Mouse (Mus musculus) CD8-positive naive resting alpha-beta T cell, adult 2 months (primary cell): ENCODE measurements around the gene Hbq1b.
"Not testable (repeated sequence)": the region's sequence is repeated elsewhere in the genome, so short reads cannot be mapped to it uniquely, and the experiment has no call there.

ENCODE experiments used
- DNase-seq, 2 experiments: peaks; one replicate each; pipeline ENCODE4 v3.0.0; 2022; ENCODE audit warnings: low read depth in 2 of 2, low spot score in 2 of 2

Hbq1b gene

DNA sequence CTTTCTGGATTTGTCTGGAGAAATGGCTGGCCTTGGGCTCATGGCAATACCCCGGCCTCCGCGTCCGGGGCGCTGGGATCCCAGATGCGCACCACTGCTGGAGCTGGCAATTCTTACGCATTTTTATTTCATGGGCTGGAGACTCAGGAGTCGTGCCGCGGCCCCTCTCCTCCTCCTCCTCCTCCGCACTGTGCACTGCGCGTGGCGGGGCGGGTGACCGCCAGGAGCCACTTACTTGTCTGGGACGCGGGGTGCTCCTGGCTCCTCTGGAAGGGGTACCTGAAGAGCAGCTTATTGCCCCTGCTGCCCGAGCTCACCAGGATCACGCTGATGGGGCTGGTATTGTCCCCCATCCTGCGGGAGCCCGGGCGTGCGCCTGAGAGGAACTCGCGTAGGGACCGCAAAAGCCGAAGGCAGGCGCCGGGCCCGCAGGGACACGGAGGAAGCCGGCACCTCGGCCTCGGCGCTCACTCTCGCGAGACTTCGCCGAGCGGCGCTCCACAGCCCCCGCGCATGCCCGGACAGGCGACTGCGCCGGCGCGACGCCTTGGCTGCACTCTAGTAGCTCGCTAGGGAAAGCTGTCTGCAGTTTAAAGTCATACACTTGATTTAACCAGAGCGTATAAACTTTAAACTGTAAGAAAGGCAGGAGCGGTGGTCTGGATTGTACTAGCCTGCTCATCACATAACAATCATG lies 19.4 kb upstream of the Hbq1b start, which contains the start of gene Nprl3:
Gene Nprl3, minus strand, starts transcription at position 520 of the 697 bp plus-strand sequence.
- DNase-seq = peak; percentile 93 to 94

DNA sequence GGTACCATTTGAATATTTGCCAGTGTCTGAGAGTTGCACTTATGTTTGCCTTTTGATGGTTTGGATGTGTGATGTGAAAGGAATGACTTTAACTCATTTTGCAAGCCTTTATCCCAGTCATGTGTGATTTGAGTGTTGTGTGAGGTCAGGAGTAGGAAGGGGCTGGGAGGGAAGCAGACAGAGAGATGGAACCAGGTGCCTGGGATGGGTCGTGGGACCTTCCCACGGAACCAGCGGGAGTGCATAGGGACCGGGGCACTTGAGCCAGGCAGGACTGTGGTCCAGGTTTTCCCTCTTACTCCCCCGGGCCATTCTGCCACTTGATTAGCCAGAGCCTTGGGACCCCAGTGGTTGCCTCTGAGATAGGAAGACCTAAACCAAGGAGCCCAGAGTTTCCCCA lies 18.8 kb upstream of the Hbq1b start:
- DNase-seq = peak in 1 of 2 experiments; percentile 1

GRCm38 (mm10) chr11:32268952-32269351 lies 17.8 kb upstream of the Hbq1b start:
- DNase-seq = no peak

- peak in 1 of 2 experiments; percentile 6 for DNase-seq
Observed at GRCm38 (mm10) chr11:32271178-32271577, 15.6 kb upstream of the Hbq1b start.

- no peak for DNase-seq
Observed at GRCm38 (mm10) chr11:32276347-32276746, 10.4 kb upstream of the Hbq1b start, which contains the start of gene Hba-x. Gene Hba-x, plus strand, starts transcription at chr11:32276400.

DNA sequence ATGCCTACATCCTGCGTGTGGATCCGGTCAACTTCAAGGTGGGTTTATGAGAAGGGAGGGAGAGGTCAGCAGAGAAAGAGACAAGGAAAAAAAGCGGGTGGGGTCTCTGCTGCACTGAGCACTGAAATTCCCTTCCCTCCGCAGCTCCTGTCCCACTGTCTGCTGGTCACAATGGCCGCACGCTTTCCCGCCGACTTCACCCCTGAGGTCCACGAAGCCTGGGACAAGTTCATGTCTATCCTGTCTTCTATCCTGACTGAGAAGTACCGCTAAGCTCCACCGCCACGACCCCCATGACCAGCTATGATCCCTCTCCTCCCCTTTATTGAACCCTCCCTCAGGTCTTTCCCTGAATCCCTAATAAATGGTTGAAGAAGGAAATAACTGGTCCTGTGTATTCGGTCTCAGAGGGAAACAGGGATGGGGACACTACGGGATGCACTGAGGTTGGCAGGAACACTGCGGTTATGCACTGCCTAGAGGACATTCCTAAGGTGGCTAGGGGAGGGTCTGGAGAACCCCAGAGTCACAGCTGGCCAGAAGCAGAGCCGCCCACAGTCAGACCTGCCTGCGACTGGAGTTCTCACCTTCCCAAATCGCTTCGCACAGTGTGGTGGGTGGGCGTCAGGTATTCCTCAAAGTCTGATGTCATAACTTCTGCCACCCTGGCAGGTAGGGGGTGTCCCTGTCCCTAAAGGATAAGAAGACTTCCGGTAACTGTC lies 8.9 kb upstream of the Hbq1b start:
- no peak for DNase-seq

DNA sequence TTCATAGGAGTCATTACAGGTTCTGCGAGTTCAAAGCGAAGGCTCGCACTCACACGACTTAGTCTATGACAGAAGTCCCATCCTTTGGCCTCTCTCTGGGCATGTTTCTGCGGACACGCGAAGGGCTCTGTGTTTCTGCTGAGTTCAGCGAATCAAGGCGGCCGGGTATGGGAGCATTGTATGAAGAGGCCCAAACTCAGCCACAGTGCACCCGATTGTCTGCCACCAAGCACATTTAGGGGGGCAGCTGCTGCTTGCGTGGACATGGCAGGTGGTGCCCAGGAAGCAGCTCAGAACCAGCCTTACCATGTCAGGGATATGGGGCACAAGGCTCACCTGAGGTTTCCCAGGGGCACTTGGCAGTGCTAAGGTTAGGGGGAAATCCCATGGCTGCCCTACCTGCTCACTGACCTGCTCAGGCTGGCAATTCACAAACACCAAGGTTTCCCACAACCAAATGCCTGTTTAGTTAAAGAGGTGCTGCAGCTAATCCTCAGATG lies 8.3 kb upstream of the Hbq1b start:
- no peak for DNase-seq

DNA sequence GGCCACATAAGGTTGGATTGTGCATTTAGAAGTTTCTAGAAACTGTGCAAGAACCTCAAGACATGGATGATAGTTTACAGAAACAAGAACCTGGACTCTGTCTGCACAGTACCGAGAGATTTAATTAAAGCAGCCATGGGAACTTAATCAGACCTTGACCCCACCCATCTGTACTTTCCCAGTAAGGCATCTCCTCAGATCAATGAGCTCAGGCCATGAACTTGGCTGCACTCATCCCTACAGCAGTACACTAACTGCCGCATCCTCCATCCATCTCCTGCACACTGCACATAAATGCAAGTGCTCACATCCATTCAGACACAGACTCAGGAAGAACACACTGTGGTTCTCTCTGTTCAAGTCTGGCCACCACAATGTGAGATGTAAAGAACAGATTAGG lies 6.1 kb upstream of the Hbq1b start:
- no peak for DNase-seq

DNA sequence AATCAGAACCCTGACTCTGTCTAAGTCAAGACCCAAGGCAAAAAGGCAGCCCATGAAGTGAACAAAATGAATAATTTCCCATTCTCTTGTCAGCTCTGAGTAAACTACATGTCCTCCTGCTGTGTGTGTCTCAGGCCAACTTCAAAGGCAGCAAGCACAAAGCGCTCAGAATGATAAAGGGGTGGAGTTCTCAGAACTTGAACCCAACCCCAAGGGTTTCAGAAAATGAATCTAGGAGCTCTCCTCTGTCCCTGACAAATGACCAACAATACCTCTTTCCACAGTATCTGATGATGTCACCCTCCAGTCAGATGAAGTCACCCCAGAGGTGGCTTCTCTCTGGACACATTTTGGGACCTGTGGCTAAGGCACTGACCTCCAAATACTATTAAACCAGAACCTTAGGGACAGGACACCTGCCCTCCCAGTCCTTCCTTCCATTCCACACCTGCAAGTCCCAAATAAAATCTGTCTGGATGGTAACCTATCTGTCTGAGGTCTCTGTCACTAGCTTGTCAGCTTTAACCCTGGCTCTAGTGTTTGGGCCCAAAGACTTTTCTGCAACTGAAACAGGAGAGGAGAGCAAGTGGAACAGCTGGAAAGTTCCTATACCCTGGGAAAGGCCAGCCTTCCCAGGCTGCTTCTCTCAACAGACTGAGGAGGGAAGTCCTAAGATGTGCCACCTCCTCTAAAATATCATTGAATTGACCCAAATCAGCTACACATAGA lies 5.2 kb upstream of the Hbq1b start:
- DNase-seq = no peak

DNA sequence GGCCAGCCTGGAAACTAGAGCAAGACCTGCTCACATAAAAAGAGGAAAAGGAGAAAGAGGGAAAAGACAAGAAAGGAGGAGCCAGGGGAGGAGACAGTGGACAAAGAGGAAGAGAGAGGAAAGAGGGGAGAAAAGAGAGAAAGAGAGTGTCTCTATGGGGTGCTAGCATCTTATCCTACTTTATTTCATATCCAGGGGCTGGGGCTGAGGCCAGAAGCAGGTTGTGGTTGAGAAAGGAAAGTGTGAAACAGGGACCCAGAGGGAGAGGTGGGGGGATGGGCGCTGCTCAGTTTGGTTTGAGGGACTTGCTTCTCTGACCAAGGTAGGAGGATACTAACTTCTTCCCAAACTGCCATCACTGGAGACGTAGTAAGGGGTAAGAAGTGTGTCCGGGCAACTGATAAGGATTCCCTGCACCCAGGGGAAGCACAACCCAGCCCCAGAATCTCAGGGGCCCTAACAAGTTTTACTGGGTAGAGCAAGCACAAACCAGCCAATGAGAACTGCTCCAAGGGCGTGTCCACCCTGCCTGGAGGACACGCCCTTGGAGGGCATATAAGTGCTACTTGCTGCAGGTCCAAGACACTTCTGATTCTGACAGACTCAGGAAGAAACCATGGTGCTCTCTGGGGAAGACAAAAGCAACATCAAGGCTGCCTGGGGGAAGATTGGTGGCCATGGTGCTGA lies 3.5 kb upstream of the Hbq1b start, which contains the start of gene Hba-a1:
Gene Hba-a1, plus strand, starts transcription at position 421 of the 687 bp plus-strand sequence.
- DNase-seq = not testable (repeated sequence)

DNA sequence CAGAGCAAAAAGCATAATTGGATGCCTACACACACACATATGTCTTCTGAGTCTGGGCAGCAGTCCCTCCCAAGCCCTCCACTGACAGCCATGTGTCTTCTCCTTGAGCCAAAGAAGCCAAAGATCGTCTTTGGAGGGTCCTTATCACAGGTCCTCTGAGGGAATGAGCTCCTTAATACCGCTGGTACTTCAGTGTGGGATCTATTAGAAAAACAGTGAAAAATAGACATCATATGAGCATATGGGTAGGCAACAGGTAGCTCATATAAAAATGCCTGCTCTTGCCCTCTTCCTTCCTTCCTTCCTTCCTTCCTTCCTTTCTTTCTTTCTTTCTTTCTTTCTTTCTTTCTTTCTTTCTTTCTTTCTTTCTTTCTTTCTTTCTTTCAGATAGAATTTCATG lies 2.2 kb upstream of the Hbq1b start:
- DNase-seq = not testable (repeated sequence)

DNA sequence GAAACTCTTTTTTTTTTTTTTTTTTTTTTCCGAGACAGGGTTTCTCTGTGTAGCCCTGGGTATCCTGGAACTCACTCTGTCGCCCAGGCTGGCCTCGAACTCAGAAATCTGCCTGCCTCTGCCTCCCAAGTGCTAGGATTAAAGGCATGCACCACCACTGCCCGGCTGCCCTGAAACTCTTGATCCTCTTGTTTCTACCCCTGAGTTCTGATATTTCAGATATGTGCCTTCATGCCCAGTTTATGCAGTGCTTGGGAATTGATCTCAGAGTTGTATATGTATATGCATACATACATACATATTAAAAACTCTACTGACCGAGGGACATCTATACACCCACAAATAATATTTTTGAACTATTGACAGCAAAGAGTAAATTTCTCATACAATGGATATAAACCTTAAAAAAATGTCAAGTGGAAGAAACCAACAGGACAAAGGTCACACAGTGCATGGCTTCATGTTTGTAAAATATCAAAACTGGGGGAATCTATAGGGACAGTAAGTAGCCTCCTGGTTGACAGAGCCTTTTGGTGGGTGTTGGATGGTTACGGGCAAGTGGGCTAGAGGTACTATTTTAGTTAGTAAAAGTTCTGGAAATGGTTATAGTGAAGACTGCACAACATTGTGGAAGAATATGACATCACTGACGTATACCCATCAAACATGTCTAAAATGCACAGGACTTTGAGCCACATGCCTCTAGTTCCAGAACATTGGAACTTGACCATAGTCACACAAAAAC lies 1.6 kb upstream of the Hbq1b start:
- DNase-seq = no peak

GRCm38 (mm10) chr11:32285887-32286286 lies 878 bp upstream of the Hbq1b start:
- DNase-seq = not testable (repeated sequence)

DNA sequence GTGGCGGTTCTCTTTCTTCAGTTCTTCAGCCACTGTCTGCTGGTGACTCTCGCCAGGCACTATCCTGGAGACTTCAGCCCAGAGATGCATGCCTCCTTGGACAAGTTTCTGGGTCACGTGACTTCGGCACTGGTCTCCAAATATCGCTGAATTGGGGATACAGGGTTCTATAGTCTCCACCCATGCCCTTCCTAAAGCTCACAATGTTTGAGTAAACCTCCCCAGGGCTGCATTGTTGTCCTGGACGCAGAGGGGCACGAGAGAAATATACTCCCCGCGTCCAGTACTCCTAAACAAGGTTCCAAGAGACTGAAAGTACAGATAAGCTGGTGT lies 694 bp downstream of the Hbq1b start:
- DNase-seq = no peak

DNA sequence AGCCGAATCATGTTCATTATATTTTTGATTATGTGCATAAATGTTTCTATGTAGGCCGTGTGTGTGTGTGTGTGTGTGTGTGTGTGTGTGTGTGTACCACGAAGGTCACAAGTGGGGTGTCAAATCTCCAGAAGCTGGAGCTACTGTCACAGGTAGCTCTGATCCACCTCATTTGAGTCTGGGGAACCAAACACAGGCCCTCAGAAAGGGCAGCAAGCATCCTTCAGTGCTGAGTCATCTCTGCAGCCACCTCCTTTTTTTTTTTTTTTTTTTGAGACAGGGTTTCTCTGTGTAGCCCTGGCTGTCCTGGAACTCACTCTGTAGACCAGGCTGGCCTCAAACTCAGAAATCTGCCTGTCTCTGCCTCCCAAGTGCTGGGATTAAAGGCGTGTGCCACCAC lies 6.1 kb downstream of the Hbq1b start:
- DNase-seq = not testable (repeated sequence)

- DNase-seq = not testable (repeated sequence)
Observed at GRCm38 (mm10) chr11:32293479-32293878, 6.7 kb downstream of the Hbq1b start.

DNA sequence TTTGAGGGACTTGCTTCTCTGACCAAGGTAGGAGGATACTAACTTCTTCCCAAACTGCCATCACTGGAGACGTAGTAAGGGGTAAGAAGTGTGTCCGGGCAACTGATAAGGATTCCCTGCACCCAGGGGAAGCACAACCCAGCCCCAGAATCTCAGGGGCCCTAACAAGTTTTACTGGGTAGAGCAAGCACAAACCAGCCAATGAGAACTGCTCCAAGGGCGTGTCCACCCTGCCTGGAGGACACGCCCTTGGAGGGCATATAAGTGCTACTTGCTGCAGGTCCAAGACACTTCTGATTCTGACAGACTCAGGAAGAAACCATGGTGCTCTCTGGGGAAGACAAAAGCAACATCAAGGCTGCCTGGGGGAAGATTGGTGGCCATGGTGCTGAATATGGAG lies 9.4 kb downstream of the Hbq1b start, which contains the start of gene Hba-a2:
Gene Hba-a2, plus strand, starts transcription at position 287 of the 400 bp plus-strand sequence.
- DNase-seq = not testable (repeated sequence)

DNA sequence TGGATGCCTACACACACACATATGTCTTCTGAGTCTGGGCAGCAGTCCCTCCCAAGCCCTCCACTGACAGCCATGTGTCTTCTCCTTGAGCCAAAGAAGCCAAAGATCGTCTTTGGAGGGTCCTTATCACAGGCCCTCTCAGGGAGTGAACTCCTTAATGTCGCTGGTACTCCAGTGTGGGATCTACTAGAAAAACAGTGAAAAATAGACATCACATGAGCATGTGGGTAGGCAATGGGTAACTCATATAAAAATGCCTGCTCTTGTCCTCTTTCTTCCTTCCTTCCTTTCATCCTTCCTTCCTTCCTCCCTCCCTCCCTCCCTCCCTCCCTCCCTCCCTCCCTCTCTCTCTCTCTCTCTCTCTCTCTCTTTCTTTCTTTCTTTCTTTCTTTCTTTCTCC lies 10.7 kb downstream of the Hbq1b start:
- not testable (repeated sequence) for DNase-seq

DNA sequence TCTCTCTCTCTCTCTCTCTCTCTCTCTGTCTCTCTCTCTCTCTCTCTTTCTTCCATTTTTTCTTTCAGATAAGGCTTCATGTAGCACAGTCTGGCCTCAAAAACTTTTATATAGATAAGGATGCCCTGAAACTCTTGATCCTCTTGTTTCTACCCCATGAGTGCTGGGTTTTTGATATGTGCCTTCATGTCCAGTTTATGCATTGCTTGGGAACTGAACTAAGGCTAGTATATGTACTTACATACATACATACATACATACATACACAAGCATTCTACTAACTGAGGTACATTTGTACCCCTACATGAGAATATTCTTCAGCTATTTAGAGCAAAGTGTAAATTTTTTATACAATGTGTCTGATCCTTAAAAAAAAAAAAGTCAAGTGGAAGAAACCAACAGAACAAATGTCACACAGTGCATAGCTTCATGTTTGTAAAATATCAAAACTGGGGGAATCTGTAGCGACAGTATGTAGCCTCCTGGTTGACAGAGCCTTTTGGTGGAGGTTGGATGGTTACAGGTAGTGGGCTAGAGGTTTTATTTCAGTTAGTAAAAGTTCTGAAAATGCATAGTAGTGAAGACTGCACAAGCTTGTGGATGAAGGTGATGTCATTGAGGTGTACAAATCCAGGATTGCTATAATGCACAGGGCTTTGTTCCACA lies 11.2 kb downstream of the Hbq1b start:
- DNase-seq = no peak

DNA sequence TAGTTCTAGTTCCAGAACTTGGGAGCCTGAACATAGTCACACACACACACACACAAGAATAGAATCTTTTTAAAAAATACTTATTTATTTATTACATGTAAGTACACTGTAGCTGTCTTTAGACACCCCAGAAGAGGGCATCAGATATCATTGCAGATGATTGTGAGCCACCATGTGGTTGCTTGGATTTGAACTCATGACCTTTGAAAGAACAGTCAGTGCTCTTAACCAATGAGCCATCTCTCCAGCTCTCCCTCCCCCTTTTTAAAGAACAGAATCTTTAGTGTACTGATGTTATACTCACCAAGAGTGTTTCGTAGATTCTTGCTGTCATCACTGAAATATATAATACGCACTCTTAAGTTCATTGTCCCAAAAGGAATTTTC lies 11.8 kb downstream of the Hbq1b start:
- DNase-seq = no peak
